Mouse (Mus musculus): Measurements from ENCODE around the gene Ppp1r1b.

DNA sequence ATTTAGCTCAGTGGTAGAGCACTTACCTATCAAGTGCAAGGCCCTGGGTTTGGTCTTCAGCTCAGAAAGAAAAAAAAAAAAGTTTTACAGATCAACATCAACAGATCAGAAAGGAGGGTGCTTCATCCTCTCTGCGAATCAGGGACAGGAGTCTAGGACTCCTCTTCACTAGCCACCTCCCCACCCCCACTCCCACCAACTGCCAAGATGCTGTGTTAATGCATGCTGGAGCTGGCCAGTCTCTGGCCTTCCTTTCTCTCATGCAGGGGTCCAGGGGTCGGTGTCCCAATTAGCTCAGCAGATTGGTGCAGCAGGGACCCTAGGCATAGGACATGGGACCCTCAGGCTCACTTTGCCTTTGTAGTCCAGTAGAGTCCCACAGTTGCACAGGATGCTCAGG is 22.4 kb downstream of the Ppp1r1b start:
- TF ChIP-seq CTCF (conservative IDR thresholded peaks at IDR 0.05 in 1 of 2, IDR thresholded peaks at IDR 0.05 in 1 of 2; ENCODE audit: low read depth in 2 of 2, low read length in 2 of 2) (no peak), MEF2A (IDR thresholded peaks at IDR 0.05; ENCODE audit: borderline replicate concordance, low read depth, low read length) (no peak), EP300 (IDR thresholded peaks at IDR 0.05; ENCODE audit: low read length) (no peak), MAX (IDR thresholded peaks at IDR 0.05; ENCODE audit: low read length) (no peak), MXI1 (IDR thresholded peaks at IDR 0.05; ENCODE audit: low read depth, low read length) (no peak), ELF1 (IDR thresholded peaks at IDR 0.05; ENCODE audit: low read depth, low read length) (no peak), POLR2A (IDR thresholded peaks at IDR 0.05; ENCODE audit: low read depth, low read length) (no peak), MAFK (IDR thresholded peaks at IDR 0.05; ENCODE audit: insufficient replicate concordance, low read length) (no peak), GABPA (IDR thresholded peaks at IDR 0.05; ENCODE audit: insufficient replicate concordance, low read depth, low read length) (no peak), USF1 (IDR thresholded peaks at IDR 0.05; ENCODE audit: low read depth, low read length) (no peak), E2F4 (IDR thresholded peaks at IDR 0.05; ENCODE audit: insufficient replicate concordance, low read depth, low read length) (no peak), CHD2 (IDR thresholded peaks at IDR 0.05; ENCODE audit: low read length) (no peak), POLR2AphosphoS2 (IDR thresholded peaks at IDR 0.05; ENCODE audit: low read depth, low read length) (no peak), TBP (conservative IDR thresholded peaks at IDR 0.05; ENCODE audit: low read depth, low read length) (no peak)

Measured in CH12.LX (cell line).